Mouse (Mus musculus): ENCODE measurements around the gene Cebpg.

The Cebpg gene

DNA sequence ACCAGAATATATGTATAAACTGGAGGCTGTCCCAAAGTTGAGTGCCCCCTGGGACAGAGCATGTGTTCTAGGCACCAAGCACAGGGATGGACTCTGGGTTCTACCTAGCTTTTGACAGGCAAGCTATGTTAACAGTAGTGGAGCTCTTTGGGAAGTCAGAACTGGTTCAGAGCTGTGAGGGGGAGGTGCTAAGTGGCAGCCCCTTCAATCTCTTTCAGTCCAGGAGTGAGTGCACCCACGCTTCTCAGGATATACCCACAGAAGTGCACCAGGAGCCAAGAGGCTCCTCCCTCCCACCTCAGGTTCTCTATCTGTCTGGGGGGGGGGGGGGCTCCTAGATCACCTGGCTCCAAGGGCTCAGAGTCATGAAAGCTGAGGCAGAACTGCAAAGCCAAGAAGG lies 31.9 kb downstream of the Cebpg start:
- Histone ChIP-seq H3K36me3 (ENCODE audit: control insufficient read depth, insufficient read depth, low read length, poor library complexity, severe bottlenecking) (no peaks in the 10 kb centered on the region), H3K27me3 (ENCODE audit: control insufficient read depth, insufficient read depth, low read length, poor library complexity, severe bottlenecking) (no peaks in the 10 kb centered on the region)
- DNase-seq (ENCODE audit: low read depth, low spot score), result no peak

DNA sequence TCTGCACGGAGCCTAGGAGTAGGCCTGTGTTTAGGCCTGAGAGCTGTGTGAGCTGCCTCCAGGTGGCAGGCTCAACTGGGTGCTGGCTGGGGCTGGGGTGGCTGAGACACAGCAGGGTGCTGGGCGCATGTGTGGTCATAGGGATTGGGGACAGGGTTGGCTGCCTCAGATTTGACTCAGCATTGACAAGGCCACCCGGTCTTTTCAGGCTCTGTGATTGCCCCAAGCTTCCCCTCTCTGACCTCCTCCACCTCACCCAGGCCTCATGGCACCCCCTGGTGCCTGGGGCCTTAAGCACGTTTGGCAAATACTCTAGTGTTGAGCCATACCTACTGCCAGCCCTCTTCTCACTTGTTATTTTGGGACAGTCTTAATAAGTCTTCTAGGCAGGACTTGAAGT lies 33.1 kb downstream of the Cebpg start:
- DNase-seq (ENCODE audit: low read depth, low spot score), result no peak
- Histone ChIP-seq H3K36me3 (ENCODE audit: control insufficient read depth, insufficient read depth, low read length, poor library complexity, severe bottlenecking) (no peaks in the 10 kb centered on the region), H3K27me3 (ENCODE audit: control insufficient read depth, insufficient read depth, low read length, poor library complexity, severe bottlenecking) (no peaks in the 10 kb centered on the region)

DNA sequence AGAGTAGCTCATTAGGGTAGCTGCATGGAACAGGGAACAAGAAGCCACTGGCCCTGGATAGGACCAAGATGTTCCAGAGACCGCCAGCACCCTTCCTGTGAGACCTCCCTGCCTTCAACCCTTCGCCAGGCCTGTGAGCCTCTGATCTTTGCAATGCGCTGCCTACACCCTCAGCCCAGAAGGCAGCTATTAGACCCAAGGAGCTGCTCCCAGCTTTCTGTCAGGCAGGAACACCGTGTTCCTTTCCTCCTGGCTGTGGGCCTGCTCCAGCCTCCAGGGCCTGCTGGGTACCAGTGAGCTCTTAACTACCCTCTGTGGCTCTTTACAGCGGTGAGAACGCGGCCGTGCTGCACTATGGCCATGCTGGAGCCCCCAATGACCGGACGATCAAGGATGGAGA lies 35.0 kb downstream of the Cebpg start:
- DNase-seq (ENCODE audit: low read depth, low spot score), result no peak
- no peaks in the 10 kb centered on the region for H3K27me3 ChIP-seq (ENCODE audit: control insufficient read depth, insufficient read depth, low read length, poor library complexity, severe bottlenecking)
- H3K36me3 ChIP-seq (ENCODE audit: control insufficient read depth, insufficient read depth, low read length, poor library complexity, severe bottlenecking), result no peaks in the 10 kb centered on the region

DNA sequence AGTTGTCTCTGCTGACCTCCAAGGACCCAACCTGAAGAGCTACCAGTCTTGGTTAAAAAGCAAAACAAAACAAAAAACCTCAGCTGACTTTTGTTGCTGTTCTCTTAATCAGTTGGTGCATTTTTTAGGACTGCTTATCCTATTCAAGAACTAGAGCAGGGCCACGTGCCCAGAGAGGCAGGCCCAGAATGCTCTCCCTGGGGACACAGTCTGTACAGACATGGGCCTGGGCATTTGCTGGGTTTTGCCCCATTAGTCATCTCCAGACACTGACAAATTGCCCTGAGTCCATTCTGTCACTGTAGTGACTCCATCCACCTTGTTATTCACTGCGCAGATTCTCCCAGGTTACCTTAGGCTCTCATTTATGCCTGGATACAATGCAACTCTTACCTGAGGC lies 41.1 kb downstream of the Cebpg start:
- DNase-seq (ENCODE audit: low read depth, low spot score), result no peak
- Histone ChIP-seq H3K27me3 (ENCODE audit: control insufficient read depth, insufficient read depth, low read length, poor library complexity, severe bottlenecking) (no peaks in the 10 kb centered on the region), H3K36me3 (ENCODE audit: control insufficient read depth, insufficient read depth, low read length, poor library complexity, severe bottlenecking) (no peaks in the 10 kb centered on the region)

DNA sequence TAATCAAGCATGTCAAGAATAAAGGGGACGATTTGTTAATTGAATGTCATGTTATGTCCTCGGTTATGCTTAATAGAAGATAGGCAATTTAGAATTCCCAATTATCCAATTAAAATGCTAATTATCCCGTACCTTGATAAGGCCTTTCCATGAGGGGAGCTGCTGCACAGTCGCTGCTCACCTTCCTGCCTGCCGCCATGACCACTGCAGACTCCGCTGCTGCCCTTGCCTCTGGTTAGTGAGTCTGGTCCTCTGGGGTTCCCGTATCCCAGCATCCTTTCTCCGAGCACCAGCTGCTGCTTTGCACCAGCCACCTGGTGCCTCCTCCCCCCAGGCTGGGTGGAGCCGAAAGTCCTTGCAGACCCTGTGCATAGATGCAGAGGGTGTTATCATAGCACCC lies 43.1 kb downstream of the Cebpg start:
- Histone ChIP-seq H3K27me3 (ENCODE audit: control insufficient read depth, insufficient read depth, low read length, poor library complexity, severe bottlenecking) (no peaks in the 10 kb centered on the region), H3K36me3 (ENCODE audit: control insufficient read depth, insufficient read depth, low read length, poor library complexity, severe bottlenecking) (no peaks in the 10 kb centered on the region)
- no peak for DNase-seq (ENCODE audit: low read depth, low spot score)

DNA sequence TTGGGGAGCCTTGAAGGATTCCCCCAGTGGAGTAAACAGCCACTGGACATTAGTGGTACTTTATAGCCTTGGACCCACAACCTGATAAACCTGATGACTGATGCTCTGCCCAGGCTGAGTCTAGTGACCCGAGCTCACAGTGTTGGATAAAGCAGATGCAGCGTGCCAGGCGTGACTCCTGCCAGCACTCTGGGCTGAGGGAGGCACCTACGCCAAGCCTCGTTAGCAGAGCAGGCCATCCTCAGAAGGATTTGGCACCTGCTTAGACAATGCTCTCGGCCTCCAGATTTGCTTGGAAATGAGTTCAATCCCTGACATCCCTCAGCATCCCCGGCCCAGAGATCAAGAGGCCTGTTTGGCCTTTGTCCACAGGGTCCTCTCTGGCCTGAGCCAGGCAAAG lies 49.7 kb downstream of the Cebpg start:
- Histone ChIP-seq H3K36me3 (ENCODE audit: control insufficient read depth, insufficient read depth, low read length, poor library complexity, severe bottlenecking) (no peaks in the 10 kb centered on the region), H3K27me3 (ENCODE audit: control insufficient read depth, insufficient read depth, low read length, poor library complexity, severe bottlenecking) (no peaks in the 10 kb centered on the region)
- no peak for DNase-seq (ENCODE audit: low read depth, low spot score)

DNA sequence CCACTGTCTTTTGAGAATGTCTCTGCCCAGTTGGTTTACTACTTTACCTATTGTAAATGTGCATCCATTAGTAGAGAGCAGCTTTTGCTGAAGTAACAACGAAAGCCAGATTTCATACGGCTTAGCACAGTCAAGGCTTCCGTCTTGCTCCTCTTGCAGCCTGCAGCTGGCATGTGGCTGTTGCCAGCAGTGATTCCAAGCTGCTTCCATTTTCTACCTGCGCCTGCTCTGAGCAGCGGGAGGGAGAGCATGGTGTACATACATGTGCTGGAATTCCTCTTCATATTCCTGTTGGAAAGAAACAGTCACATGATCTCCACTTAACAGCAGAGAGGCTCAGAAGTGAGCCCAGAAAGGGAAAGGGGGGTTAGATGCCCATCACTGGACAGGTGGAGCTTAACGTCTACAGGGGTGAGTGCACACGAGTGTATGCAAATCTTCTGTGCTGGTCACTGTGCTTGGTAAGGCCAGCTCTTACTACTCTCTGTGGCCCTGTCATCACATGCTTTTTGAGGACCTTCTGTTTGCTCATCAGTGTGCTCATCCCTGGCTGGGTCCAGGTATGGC lies 53.1 kb downstream of the Cebpg start:
- no peaks in the 10 kb centered on the region for H3K36me3 ChIP-seq (ENCODE audit: control insufficient read depth, insufficient read depth, low read length, poor library complexity, severe bottlenecking)
- no peak for DNase-seq (ENCODE audit: low read depth, low spot score)
- H3K27me3 ChIP-seq (ENCODE audit: control insufficient read depth, insufficient read depth, low read length, poor library complexity, severe bottlenecking), result no peaks in the 10 kb centered on the region

DNA sequence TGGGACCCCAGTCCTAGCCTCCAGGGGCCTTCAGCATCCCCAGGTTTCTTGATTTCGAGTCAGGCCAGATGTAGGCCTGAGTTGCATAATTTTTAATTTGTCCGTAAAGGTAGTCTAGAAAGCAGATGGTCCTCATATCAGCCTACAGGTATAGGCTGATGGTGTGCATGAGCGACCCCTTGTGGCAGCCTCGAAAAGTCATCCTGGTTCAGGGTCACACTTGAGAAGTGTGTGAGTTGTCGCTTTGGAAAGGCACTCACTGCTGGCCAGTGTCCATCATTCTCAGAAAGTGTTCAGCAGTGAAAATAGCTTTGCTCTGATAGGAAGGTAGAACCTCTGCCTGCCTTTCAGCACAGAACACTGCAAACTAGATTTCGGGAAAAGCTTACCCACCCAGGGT lies 55.5 kb downstream of the Cebpg start:
- H3K27me3 ChIP-seq (ENCODE audit: control insufficient read depth, insufficient read depth, low read length, poor library complexity, severe bottlenecking), result no peaks in the 10 kb centered on the region
- peak; percentile 62 for DNase-seq (ENCODE audit: low read depth, low spot score)
- H3K36me3 ChIP-seq (ENCODE audit: control insufficient read depth, insufficient read depth, low read length, poor library complexity, severe bottlenecking), result no peaks in the 10 kb centered on the region

Data from splenic B cell, adult 2 months (primary cell).